Mouse (Mus musculus) kidney, adult 2 months (tissue): ENCODE measurements around the gene Il23r.

Source experiments
- CTCF ChIP-seq: fragments of 200-500 bp; conservative IDR thresholded peaks from 2 replicates; pipeline ENCODE4 v1.5.1; 2011; ENCODE audit warnings: low read depth, mild to moderate bottlenecking, control low read depth, low read length, moderate library complexity, mixed read lengths; ENCODE audit not compliant: insufficient read depth, insufficient read length
- POLR2A ChIP-seq: fragments of 200-500 bp; IDR thresholded peaks from one replicate; pipeline ENCODE4 v1.6.1; 2011; ENCODE audit warnings: low read depth, low read length, control low read depth

DNA sequence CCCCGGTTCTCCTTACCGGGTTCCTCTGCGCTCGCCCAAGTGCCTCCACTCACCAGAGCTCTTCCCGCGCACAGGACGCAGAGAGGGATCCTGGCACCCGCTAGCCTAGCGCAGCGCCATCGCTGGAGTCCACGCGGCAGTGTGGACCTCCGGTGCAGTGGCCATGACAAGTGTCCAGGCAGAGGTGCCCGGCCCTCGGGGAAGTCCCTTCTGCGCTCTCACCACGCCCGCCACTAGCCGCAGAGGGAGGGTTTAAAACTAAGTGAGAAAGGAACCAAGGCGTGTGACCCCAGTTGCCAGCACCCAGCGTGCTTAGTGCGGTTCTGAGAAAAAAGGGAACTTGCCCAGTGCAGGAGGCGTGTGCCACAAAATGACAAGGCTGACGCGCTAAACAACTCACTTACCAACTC lies 115.7 kb downstream of the Il23r start, which contains the start of gene Il12rb2:
- TF ChIP-seq POLR2A (no peak), CTCF (no peak)
